Comparison of ENCODE assay signal across 25 mouse cellular contexts in genomic region chr3:27107142-27107541, GRCm38 (mm10). TPM values are rescaled to one million over a fixed set of nuclear protein-coding genes. Genes with fewer than 3 reads are reported as not detected.
DNase-seq lines count a peak whose midpoint lies in the region; ATAC-seq and TF ChIP-seq lines count a peak whose summit lies in the region.
"Had no signal": no experiment of that assay in that cellular context is flagged by ENCODE, and none has a peak within 500 bp of the region (broad histone marks: within the 10 kb centered on the region; RNA-seq: fewer than 3 reads in every experiment).

No protein-coding gene starts in this region.

- H3K4me1 ChIP-seq in hindbrain, postnatal 0 days (ENCODE audit: insufficient read depth, low read length), result no peaks in the 10 kb centered on the region
- no peaks in the 10 kb centered on the region for H3K4me1 ChIP-seq in hindbrain, embryonic 14.5 days (replicated peaks; ENCODE audit: control insufficient read depth, insufficient read depth, low read length)
- H3K4me1 ChIP-seq: embryonic facial prominence, embryonic 12.5 days; heart, embryonic 12.5 days; hindbrain, embryonic 10.5 days; intestine, embryonic 15.5 days; liver, embryonic 12.5 days; midbrain, embryonic 10.5 days had no signal

- no peak for TF ChIP-seq POLR2A in brain, embryonic 14.5 days (IDR thresholded peaks at IDR 0.05; ENCODE audit: borderline replicate concordance, extremely low read depth, insufficient read depth, insufficient read length, poor library complexity, severe bottlenecking)

- CTCF ChIA-PET in Patski (lab: Charles Lee), result interaction anchor here (0.8 to 1.0 kb wide), 3 partner anchors 13 to 27 kb away, joined by 3 to 4 read pairs (median 3); no protein-coding TSS in a partner anchor

- TF ChIP-seq CTCF in hindbrain, postnatal 0 days (IDR thresholded peaks at IDR 0.05; ENCODE audit: low read depth), result peak; percentile 60
- TF ChIP-seq CTCF in Patski (IDR thresholded peaks at IDR 0.05), result peak; percentile 27
- TF ChIP-seq CTCF in brain, embryonic 14.5 days (IDR thresholded peaks at IDR 0.05; ENCODE audit: borderline replicate concordance, extremely low read depth, insufficient read depth, insufficient read length), result peak; percentile 33; the same call in 1 of the 2 replicates

- in situ Hi-C loops in Patski (cut with MboI; ENCODE audit: low pct_unique_long_range_greater_than_20kb), result no loop called here

- POLR2A ChIA-PET in Patski (lab: Charles Lee), result no interaction called here

- H3K27ac ChIP-seq in hindbrain, postnatal 0 days, result no peak overlapping the region
- H3K27ac ChIP-seq in hindbrain, embryonic 14.5 days, result no peak overlapping the region
- H3K27ac ChIP-seq: embryonic facial prominence, embryonic 12.5 days; hindbrain, embryonic 10.5 days; intestine, embryonic 15.5 days; liver, embryonic 12.5 days; midbrain, embryonic 10.5 days had no signal

- intact Hi-C loops in heart, postnatal 25 days (cut with DNase I), result no loop called here

- DNase-seq in hindbrain, postnatal 0 days (ENCODE audit: low spot score), result peak; percentile 54
- no peak for DNase-seq in hindbrain, embryonic 14.5 days (ENCODE audit: low spot score)
- peak; percentile 38 for DNase-seq in lung, postnatal 36 days
- DNase-seq in lung, postnatal 10 days, result no peak
- DNase-seq in Patski (ENCODE audit: low read depth, low spot score), result no peak
- DNase-seq in brain, embryonic 14.5 days (ENCODE audit: low read depth), result no peak
- no peak for DNase-seq in heart, postnatal 25 days (ENCODE audit: low spot score)
- DNase-seq: adrenal gland, postnatal 25 days; cerebellum, adult 2 months; cerebellum, postnatal 14 days; gastrocnemius, postnatal 25 days; heart, adult 11 months; kidney, adult 8-10 months; kidney, postnatal 10 days; left cerebral cortex, postnatal 4 days; liver, postnatal 0 days had no signal

- H3K9ac ChIP-seq in hindbrain, postnatal 0 days (replicated peaks; ENCODE audit: low read length), result no peak overlapping the region
- no peak overlapping the region for H3K9ac ChIP-seq in hindbrain, embryonic 14.5 days
- H3K9ac ChIP-seq: embryonic facial prominence, embryonic 12.5 days; heart, embryonic 12.5 days; intestine, embryonic 15.5 days; liver, embryonic 12.5 days; liver, postnatal 0 days had no signal

- H3K4me2 ChIP-seq in hindbrain, postnatal 0 days (ENCODE audit: low read depth, low read length), result no peak overlapping the region
- H3K4me2 ChIP-seq in hindbrain, embryonic 14.5 days (replicated peaks), result no peak overlapping the region
- H3K4me2 ChIP-seq: embryonic facial prominence, embryonic 12.5 days; heart, embryonic 12.5 days; intestine, embryonic 15.5 days; liver, embryonic 12.5 days had no signal

- no peaks in the 10 kb centered on the region for H3K36me3 ChIP-seq in hindbrain, postnatal 0 days (ENCODE audit: insufficient read depth, low read length)
- H3K36me3 ChIP-seq in hindbrain, embryonic 14.5 days (replicated peaks; ENCODE audit: control insufficient read depth, insufficient read depth), result no peaks in the 10 kb centered on the region

- ATAC-seq in hindbrain, postnatal 0 days, result no peak
- ATAC-seq in hindbrain, embryonic 14.5 days (ENCODE audit: low FRiP score), result no peak
- ATAC-seq in Patski, result peak; percentile 46
- ATAC-seq in erythroid progenitor cell, adult 5-6 weeks (replicated peaks; ENCODE audit: low FRiP score, poor library complexity, severe bottlenecking), result no peak
- ATAC-seq: CD4-positive, CD25-positive, alpha-beta regulatory T cell, adult 4 months; hindbrain, embryonic 16.5 days; intestine, embryonic 15.5 days; liver, embryonic 12.5 days; liver, postnatal 0 days had no signal

- no peaks in the 10 kb centered on the region for H3K9me3 ChIP-seq in hindbrain, postnatal 0 days (ENCODE audit: low read length)
- no peaks in the 10 kb centered on the region for H3K9me3 ChIP-seq in hindbrain, embryonic 14.5 days (ENCODE audit: control insufficient read depth, low read length)
- H3K9me3 ChIP-seq: embryonic facial prominence, embryonic 12.5 days; heart, embryonic 12.5 days; hindbrain, embryonic 10.5 days; intestine, embryonic 15.5 days; liver, embryonic 12.5 days; midbrain, embryonic 10.5 days had no signal

- H3K4me3 ChIP-seq in hindbrain, postnatal 0 days (ENCODE audit: low read length), result no peak overlapping the region
- H3K4me3 ChIP-seq in hindbrain, embryonic 14.5 days (replicated peaks; ENCODE audit: low read length), result no peak overlapping the region
- H3K4me3 ChIP-seq: embryonic facial prominence, embryonic 12.5 days; heart, embryonic 12.5 days; hindbrain, embryonic 10.5 days; intestine, embryonic 15.5 days; liver, embryonic 12.5 days; midbrain, embryonic 10.5 days had no signal

- no peaks in the 10 kb centered on the region for H3K27me3 ChIP-seq in hindbrain, postnatal 0 days (ENCODE audit: insufficient read depth, low read length)
- no peaks in the 10 kb centered on the region for H3K27me3 ChIP-seq in hindbrain, embryonic 14.5 days (ENCODE audit: control insufficient read depth, insufficient read depth, low read length)
- H3K27me3 ChIP-seq in Patski, result no peaks in the 10 kb centered on the region
- H3K27me3 ChIP-seq: embryonic facial prominence, embryonic 12.5 days; heart, embryonic 12.5 days; intestine, embryonic 15.5 days; liver, embryonic 12.5 days had no signal

- 79% methylated on average over 6 of the region's 6 CpGs for WGBS in hindbrain, postnatal 0 days
- 85% methylated on average over 6 of the region's 6 CpGs for WGBS in hindbrain, embryonic 14.5 days

RNA-seq across cellular contexts. Expression of gene Ect2, which starts 46.5 kb away (rescaled TPM):
- total RNA-seq in hindbrain, postnatal 0 days (2014; rRNA removed), result 10.0 and 10.6 TPM in 2 replicates
- polyA plus RNA-seq in hindbrain, postnatal 0 days (2015; fragmentation: Nextera tagmentation; extraction: Ambion mirVana), result 6.3 and 7.8 TPM in 2 replicates
- polyA plus RNA-seq in hindbrain, embryonic 14.5 days (2014; fragmentation: Nextera tagmentation; extraction: Ambion mirVana), result 10.0 and 13.1 TPM in 2 replicates
- polyA plus RNA-seq in Patski (2021), result 110 TPM
- polyA plus RNA-seq in brain, embryonic 14.5 days (2012; rRNA removed), result 11.6 and 17.9 TPM in 2 replicates
- total RNA-seq in heart, postnatal 25 days (2021), result 1 to 10 TPM in 1 of 2 experiments, under 1 TPM in 1; 0.60 to 1.1 TPM
- total RNA-seq in erythroid progenitor cell, adult 5-6 weeks (2015; ENCODE audit: low replicate concordance), result 188 and 294 TPM in 2 replicates
- 311 and 332 TPM in 2 replicates for total RNA-seq in erythroid progenitor cell, adult 5-6 weeks (2017; ENCODE audit: low replicate concordance)

Comparison
In these comparisons a context has a peak if more than half of its experiments do, and no peak if none do; other contexts are left out.
1. DNase-seq: peak in hindbrain, postnatal 0 days (single experiment) and lung, postnatal 36 days (single experiment); none in hindbrain, embryonic 14.5 days (single experiment), lung, postnatal 10 days (single experiment), Patski (single experiment), brain, embryonic 14.5 days (single experiment) and heart, postnatal 25 days (single experiment).
2. Peak in every context shown above with its lines, with median percentiles within 50 percentile points of each other: CTCF ChIP-seq.